Mouse (Mus musculus) midbrain, embryonic 11.5 days (tissue): Measurements from ENCODE around the gene Cd300ld2. TPM values are rescaled to one million over a fixed set of nuclear protein-coding genes. Genes with fewer than 3 reads are reported as not detected.
"Not testable (repeated sequence)": the region's sequence is repeated elsewhere in the genome, so short reads cannot be mapped to it uniquely, and the experiment has no call there.

Source experiments
- ATAC-seq: fragments of 200-750 bp; cut with Nextera tagmentation; 2 replicates; pipeline ENCODE4 v1.8.0; 2017; ENCODE audit warnings: moderate TSS enrichment, moderate library complexity; ENCODE audit not compliant: low FRiP score
- DNase-seq: peaks from one replicate; pipeline ENCODE4 v3.0.0; 2015; ENCODE audit warnings: low spot score; ENCODE audit errors: missing footprints
- H3K27ac ChIP-seq: fragments of 300-500 bp; sonication (generic); 2 replicates; pipeline ENCODE4 v1.5.1; 2014; ENCODE audit warnings: low read depth, low read length
- H3K27me3 ChIP-seq: fragments of 300-500 bp; sonication (generic); 2 replicates; pipeline ENCODE4 v1.6.1; 2014; ENCODE audit warnings: mild to moderate bottlenecking, low read length, moderate library complexity, mixed read lengths; ENCODE audit not compliant: control insufficient read depth, insufficient read depth
- H3K36me3 ChIP-seq: fragments of 300-500 bp; sonication (generic); 2 replicates; pipeline ENCODE4 v1.6.1; 2014; ENCODE audit warnings: mild to moderate bottlenecking, low read length, moderate library complexity, mixed read lengths; ENCODE audit not compliant: control insufficient read depth, insufficient read depth
- H3K4me1 ChIP-seq: fragments of 300-500 bp; sonication (generic); 2 replicates; pipeline ENCODE4 v1.6.1; 2014; ENCODE audit warnings: low read length; ENCODE audit not compliant: control insufficient read depth, insufficient read depth
- H3K4me2 ChIP-seq: fragments of 300-500 bp; sonication (generic); 2 replicates; pipeline ENCODE4 v1.6.1; 2014; ENCODE audit warnings: mild to moderate bottlenecking, moderate library complexity
- H3K4me3 ChIP-seq: fragments of 300-500 bp; sonication (generic); 2 replicates; pipeline ENCODE4 v1.5.1; 2014; ENCODE audit warnings: low read depth, low read length
- H3K9ac ChIP-seq: fragments of 300-500 bp; sonication (generic); 2 replicates; pipeline ENCODE4 v1.6.1; 2014; ENCODE audit warnings: low read length
- H3K9me3 ChIP-seq: fragments of 300-500 bp; sonication (generic); 2 replicates; pipeline ENCODE4 v1.6.1; 2016; ENCODE audit warnings: low read length; ENCODE audit not compliant: control insufficient read depth
- WGBS: fragments of 180-500 bp; shearing (Covaris S2); extraction: QIAGEN DNeasy Blood & Tissue Kit; methylation state at CpG from one replicate; pipeline ENCODE4 v1.1.7; 2014; 5-methylcytosine and 5-hydroxymethylcytosine counted together
- polyA plus RNA-seq: library from polyadenylated mRNA; unstranded; fragments of >200 nt; fragmentation: Nextera tagmentation; extraction: Ambion mirVana; gene quantifications from 2 replicates; pipeline ENCODE4 v1.2.1, GENCODE M21; 2014

The Cd300ld2 gene
- polyA plus RNA-seq, 1 experiment from 2014 or later: not detected

DNA sequence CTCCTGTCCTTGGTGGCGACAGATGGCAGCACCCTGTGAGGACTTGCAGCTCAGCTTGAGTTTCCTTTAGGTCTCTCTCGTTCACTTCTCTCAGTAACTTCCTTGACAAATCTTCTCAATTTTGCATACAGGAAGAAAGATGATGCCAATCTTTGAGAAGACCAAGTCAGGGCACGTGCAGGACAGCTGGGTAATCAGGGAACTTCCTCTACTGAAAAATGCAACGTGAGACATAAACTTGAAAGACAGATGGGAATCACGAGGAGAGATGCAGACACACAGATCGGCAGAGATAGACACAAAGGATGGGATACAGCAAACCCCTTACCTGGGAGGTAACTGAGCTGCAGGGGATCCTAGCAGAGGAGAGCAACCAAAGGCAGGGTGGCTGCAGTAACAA lies 21.7 kb upstream of the Cd300ld2 start, which contains the start of gene Cd300ld5:
Gene Cd300ld5 (minus strand): TSS at position 101 of the 400 bp plus-strand sequence.
- H3K9ac ChIP-seq, DNase-seq, H3K9me3 ChIP-seq, ATAC-seq, H3K27me3 ChIP-seq, H3K36me3 ChIP-seq, H3K4me1 ChIP-seq, H3K27ac ChIP-seq, H3K4me3 ChIP-seq, H3K4me2 ChIP-seq: not testable (repeated sequence)
- WGBS: no CpG with 5 or more reads among the region's 6 CpGs

DNA sequence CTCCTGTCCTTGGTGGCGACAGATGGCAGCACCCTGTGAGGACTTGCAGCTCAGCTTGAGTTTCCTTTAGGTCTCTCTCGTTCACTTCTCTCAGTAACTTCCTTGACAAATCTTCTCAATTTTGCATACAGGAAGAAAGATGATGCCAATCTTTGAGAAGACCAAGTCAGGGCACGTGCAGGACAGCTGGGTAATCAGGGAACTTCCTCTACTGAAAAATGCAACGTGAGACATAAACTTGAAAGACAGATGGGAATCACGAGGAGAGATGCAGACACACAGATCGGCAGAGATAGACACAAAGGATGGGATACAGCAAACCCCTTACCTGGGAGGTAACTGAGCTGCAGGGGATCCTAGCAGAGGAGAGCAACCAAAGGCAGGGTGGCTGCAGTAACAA lies 10.9 kb upstream of the Cd300ld2 start, which contains the start of gene Cd300ld4:
Gene Cd300ld4 (minus strand): TSS at position 101 of the 400 bp plus-strand sequence.
- not testable (repeated sequence) for H3K9ac ChIP-seq, H3K9me3 ChIP-seq, DNase-seq, H3K27ac ChIP-seq, H3K27me3 ChIP-seq, H3K4me2 ChIP-seq, H3K4me1 ChIP-seq, ATAC-seq, H3K36me3 ChIP-seq, H3K4me3 ChIP-seq
- no CpG with 5 or more reads among the region's 6 CpGs for WGBS

DNA sequence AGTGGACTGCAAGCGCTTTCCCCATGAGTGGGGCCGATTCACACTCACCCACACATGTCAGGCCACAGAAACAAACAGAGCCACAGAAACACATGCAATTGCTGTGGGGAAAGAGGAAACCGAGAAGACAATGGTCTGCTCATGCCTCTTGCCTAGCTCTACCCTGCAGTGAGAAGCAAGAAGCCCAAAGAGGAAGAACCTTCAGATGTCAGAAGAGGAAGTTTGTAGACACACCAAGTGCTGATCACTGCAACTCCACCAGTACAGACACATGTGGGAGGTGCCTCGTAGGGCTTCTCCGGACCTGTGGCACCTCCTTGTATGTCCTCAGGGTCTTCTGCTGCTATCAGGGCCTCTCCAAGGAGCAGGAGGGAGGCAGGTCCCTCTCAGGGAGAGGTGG lies 11.9 kb downstream of the Cd300ld2 start:
- Histone ChIP-seq H3K4me2 (no peak overlapping the region), H3K27me3 (no peaks in the 10 kb centered on the region), H3K9me3 (no peaks in the 10 kb centered on the region), H3K9ac (no peak overlapping the region), H3K4me1 (no peaks in the 10 kb centered on the region), H3K4me3 (no peak overlapping the region), H3K36me3 (no peaks in the 10 kb centered on the region), H3K27ac (no peak overlapping the region)
- ATAC-seq: no peak
- WGBS: 87% methylated on average over 5 of the region's 5 CpGs
- DNase-seq: no peak

DNA sequence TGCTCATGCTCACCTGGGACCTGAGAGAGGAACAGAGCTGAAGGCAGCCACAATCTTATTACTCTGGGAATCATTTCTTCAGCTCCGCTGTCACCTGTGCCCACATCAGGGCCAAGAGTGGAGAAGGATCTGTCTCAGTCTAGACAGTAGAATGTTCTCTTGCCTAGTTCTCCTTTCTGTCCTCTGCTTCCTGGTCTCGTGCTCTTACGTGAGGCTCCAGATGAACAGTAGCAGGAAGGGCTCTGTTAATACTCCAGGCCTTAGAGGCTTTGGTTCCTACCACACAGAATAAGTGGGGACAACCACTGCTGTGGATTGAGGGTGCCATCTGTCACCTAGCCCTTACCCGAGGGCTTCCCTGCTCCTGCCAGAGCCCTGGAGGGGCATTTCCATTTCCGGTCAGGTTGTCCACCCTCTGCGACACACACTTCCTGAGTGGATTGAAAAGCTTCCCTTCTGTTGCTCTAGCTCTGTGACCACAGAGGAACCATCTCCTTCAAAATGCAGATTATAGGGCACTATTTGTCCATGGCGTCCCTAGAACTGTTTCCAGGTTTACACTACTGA lies 14.4 kb downstream of the Cd300ld2 start, which contains the start of gene Cd300c2:
Gene Cd300c2 (minus strand): TSS at position 407 of the 567 bp plus-strand sequence.
- Histone ChIP-seq H3K9ac (no peak within 1 kb of the TSS), H3K27ac (no peak within 1 kb of the TSS), H3K27me3 (no peaks in the 10 kb centered on the region), H3K36me3 (no peaks in the 10 kb centered on the region), H3K9me3 (no peaks in the 10 kb centered on the region), H3K4me2 (no peak within 1 kb of the TSS), H3K4me1 (no peaks in the 10 kb centered on the region), H3K4me3 (no peak within 1 kb of the TSS)
- DNase-seq (no peak), ATAC-seq (no peak)
- 91% methylated on average over 7 of the region's 7 CpGs for WGBS

DNA sequence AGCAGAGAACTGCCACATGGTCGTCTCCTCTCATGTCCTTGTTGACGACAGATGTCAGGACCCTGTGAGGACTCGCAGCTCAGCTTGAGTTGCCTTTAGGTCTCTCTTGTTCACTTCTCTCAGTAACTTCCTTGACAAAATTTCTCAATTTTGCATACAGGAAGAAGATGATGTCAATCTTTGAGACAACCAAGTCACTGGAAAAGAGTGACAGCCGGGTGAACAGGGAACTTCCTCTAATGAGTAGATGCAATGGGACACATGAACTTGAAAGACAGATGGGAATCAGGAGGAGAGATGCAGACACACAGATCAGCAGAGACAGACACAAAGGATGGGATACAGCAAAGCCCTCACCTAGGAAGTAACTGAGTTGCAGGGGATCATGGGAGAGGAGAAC lies 26.2 kb downstream of the Cd300ld2 start, which contains the start of gene Cd300ld:
Gene Cd300ld (minus strand): TSS at position 130 of the 400 bp plus-strand sequence.
- whole genome bisulfite sequencing: 82% methylated on average over 4 of the region's 4 CpGs
- no peaks in the 10 kb centered on the region for H3K27me3 ChIP-seq
- no peak within 1 kb of the TSS for H3K27ac ChIP-seq
- ATAC-seq (no peak), DNase-seq (no peak)
- H3K9me3 ChIP-seq: no peaks in the 10 kb centered on the region
- no peak within 1 kb of the TSS for H3K4me2 ChIP-seq
- H3K4me3 ChIP-seq: no peak within 1 kb of the TSS
- no peaks in the 10 kb centered on the region for H3K4me1 ChIP-seq
- no peak within 1 kb of the TSS for H3K9ac ChIP-seq
- H3K36me3 ChIP-seq: no peaks in the 10 kb centered on the region

DNA sequence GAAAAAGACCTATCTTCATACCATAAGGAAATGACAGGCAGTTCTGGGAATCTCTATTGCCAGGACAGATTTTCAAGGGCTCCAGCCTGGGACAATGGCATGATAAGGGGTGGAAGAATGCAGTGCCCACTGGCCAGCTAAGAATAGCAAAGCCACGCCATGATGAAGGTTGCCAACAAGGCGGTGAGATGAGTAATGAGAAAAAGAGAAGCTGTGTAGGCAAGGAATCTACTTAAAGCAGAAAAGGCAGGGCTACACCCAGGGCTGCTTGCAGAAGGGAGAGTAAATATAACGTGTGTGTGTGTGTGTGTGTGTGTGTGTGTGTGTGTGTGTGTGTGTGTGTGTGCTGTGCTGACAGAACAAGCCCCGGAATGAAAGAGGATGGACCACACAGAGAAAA lies 34.1 kb downstream of the Cd300ld2 start:
- no peak overlapping the region for H3K27ac ChIP-seq
- H3K4me3 ChIP-seq: no peak overlapping the region
- H3K9me3 ChIP-seq: peaks cover 9% of the 10 kb centered on the region; the same call in 1 of the 2 replicates
- DNase-seq: no peak
- H3K4me1 ChIP-seq: no peaks in the 10 kb centered on the region
- no peaks in the 10 kb centered on the region for H3K36me3 ChIP-seq
- H3K27me3 ChIP-seq: no peaks in the 10 kb centered on the region
- ATAC-seq: no peak
- 78% methylated on average over 4 of the region's 4 CpGs for WGBS
- H3K4me2 ChIP-seq: no peak overlapping the region
- H3K9ac ChIP-seq: no peak overlapping the region

DNA sequence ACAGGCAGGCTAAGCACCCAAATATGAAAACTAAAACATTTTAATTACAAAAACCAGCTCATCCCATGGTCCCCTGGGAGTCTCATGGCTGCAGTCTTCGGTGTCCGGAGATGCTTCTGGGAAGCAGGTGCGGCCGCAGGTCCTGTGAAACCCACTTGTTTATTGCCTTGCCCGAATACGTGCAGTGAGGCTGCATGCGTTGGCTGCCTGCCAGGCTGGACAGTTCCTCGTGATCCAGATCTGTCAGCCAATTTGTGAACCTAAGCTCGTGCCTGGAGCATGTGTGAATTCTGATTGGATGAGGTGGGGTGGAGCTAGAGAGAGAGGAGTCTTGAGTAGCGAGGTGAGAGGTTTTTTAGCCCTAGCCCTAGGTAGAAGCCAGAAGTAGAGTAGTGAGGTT lies 43.3 kb downstream of the Cd300ld2 start:
- H3K4me1 ChIP-seq: no peaks in the 10 kb centered on the region
- no peak overlapping the region for H3K4me3 ChIP-seq
- H3K9ac ChIP-seq: no peak overlapping the region
- H3K4me2 ChIP-seq: no peak overlapping the region
- no peak for DNase-seq
- H3K36me3 ChIP-seq: no peaks in the 10 kb centered on the region
- H3K27ac ChIP-seq: no peak overlapping the region
- WGBS: 91% methylated on average over 10 of the region's 10 CpGs
- no peak for ATAC-seq
- H3K9me3 ChIP-seq: no peaks in the 10 kb centered on the region; the same call in 1 of the 2 replicates
- H3K27me3 ChIP-seq: no peaks in the 10 kb centered on the region

DNA sequence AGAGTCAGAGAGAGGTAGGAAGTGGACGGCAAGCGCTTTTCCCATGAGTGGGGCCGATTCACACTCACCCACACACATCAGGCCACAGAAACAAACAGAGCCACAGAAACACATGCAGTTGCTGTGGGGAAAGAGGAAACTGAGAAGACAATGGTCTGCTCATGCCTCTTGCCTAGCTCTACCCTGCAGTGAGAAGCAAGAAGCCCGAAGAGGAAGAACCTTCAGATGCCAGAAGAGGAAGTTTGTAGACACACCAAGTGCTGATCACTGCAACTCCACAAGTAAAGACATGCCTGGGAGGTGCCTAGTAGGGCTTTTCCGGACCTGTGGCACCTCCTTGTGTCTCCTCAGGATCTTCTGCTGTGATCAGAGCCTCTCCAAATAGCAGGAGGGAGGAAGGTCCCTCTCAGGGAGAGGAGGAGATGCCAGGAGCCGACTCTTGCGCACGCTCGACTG lies 47.2 kb downstream of the Cd300ld2 start, which contains the start of gene Cd300c:
Gene Cd300c (minus strand): TSS at position 406 of the 456 bp plus-strand sequence.
- Histone ChIP-seq H3K4me2 (no peak within 1 kb of the TSS), H3K4me3 (no peak within 1 kb of the TSS), H3K27me3 (no peaks in the 10 kb centered on the region), H3K9me3 (no peaks in the 10 kb centered on the region), H3K36me3 (no peaks in the 10 kb centered on the region), H3K4me1 (no peaks in the 10 kb centered on the region), H3K9ac (no peak within 1 kb of the TSS), H3K27ac (no peak within 1 kb of the TSS)
- WGBS: 82% methylated on average over 9 of the region's 9 CpGs
- DNase-seq: no peak
- no peak for ATAC-seq

DNA sequence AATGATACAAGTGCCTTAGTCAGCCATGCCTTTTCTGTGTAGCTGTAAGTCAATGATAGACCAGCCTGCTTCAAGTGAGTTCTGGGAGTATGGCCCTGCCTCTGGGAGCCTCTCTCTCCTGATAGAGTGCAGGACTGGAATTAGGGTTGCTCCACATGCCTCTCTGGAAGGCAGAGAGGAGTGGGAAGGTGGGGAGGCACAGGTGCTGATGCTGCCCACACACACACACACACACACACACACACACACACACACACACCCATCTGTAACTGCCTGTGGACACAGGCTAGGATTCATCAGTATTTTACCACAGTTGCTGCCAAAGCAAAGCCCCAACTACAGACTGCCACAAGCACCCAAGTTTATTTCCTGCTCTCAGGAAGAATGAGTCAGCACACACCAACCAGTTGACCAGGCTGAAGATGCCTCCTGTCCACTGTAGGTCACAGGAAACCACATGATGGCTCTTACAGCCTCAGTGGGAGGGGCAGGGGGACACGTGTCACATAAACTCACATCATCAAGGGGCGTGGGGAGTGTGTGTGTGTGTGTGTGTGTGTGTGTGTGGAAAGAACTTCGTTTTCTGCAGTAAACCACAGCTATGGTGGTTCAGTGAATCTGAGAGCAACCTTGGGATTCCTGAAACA lies 50.7 kb downstream of the Cd300ld2 start:
- no peak overlapping the region for H3K4me2 ChIP-seq
- H3K9ac ChIP-seq: no peak overlapping the region
- H3K9me3 ChIP-seq: no peaks in the 10 kb centered on the region
- DNase-seq (no peak), ATAC-seq (no peak)
- H3K36me3 ChIP-seq: no peaks in the 10 kb centered on the region
- no peaks in the 10 kb centered on the region for H3K4me1 ChIP-seq
- WGBS: 76% methylated on average over 3 of the region's 3 CpGs
- H3K27me3 ChIP-seq: no peaks in the 10 kb centered on the region
- no peak overlapping the region for H3K27ac ChIP-seq
- H3K4me3 ChIP-seq: no peak overlapping the region
